Mouse (Mus musculus): ENCODE data around the gene Epha1.

Gene Epha1

DNA sequence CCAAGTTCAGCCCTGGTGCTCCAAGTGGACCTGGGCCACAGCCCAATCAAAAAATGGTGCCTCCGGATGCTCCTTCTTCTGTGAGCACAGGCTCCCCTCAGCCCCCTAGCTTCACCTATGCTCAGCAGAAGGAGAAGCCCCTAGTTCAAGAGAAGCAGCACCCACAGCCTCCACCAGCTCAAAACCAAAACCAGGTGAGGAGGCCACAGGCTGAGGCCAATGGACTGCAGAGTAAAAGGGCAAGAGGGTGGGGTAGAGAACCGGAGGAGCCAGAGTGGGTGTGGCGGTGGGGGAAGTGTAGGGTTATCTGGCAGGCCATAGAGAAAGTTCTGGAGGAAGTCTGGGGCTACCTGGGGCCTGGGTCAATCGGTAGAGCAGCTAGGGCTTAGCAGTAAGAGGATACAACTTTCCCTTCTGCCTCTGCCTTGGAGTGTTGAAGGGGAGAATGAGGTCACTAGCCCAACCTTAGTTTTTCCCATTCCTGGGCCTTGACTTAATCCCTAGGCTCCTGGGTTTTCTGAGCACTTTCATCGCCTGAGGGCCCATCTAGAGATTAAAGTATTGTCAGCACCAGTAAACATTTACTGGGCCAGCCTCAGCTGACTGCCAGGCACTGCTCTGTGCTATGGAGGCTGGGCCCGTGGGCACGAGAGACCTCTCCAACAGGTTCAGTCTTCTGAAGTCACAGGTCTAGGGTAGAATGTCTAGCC lies 21.1 kb downstream of the Epha1 start:
- no peak for DNase-seq

DNA sequence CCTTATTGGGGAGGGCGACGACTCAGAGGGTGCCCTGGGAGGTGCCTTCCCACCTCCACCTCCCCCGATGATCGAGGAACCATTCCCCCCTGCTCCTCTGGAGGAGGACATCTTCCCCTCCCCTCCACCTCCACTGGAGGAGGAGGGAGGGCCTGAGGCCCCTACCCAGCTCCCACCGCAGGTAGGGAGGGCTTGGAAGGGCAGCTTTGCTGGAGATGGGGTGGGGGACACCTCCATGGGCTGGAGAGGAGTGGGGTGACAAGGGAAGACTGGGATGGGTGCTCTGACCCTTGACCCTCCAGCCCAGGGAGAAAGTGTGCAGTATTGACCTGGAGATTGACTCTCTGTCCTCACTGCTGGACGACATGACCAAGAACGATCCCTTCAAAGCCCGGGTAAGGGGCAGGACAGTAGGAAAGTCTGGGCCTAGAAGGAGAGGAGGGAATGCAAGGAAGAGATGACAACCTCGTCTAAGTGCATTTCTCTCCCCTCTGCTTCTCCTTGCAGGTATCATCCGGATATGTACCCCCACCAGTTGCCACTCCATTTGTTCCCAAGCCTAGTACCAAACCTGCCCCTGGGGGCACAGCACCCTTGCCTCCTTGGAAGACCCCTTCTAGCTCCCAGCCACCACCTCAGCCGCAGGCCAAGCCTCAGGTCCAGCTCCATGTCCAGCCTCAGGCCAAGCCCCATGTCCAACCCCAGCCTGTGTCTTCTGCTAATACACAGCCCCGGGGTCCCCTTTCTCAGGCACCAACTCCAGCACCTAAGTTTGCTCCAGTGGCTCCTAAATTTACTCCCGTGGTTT lies 21.9 kb downstream of the Epha1 start:
- DNase-seq = peak in 1 of 2 experiments; percentile 22

DNA sequence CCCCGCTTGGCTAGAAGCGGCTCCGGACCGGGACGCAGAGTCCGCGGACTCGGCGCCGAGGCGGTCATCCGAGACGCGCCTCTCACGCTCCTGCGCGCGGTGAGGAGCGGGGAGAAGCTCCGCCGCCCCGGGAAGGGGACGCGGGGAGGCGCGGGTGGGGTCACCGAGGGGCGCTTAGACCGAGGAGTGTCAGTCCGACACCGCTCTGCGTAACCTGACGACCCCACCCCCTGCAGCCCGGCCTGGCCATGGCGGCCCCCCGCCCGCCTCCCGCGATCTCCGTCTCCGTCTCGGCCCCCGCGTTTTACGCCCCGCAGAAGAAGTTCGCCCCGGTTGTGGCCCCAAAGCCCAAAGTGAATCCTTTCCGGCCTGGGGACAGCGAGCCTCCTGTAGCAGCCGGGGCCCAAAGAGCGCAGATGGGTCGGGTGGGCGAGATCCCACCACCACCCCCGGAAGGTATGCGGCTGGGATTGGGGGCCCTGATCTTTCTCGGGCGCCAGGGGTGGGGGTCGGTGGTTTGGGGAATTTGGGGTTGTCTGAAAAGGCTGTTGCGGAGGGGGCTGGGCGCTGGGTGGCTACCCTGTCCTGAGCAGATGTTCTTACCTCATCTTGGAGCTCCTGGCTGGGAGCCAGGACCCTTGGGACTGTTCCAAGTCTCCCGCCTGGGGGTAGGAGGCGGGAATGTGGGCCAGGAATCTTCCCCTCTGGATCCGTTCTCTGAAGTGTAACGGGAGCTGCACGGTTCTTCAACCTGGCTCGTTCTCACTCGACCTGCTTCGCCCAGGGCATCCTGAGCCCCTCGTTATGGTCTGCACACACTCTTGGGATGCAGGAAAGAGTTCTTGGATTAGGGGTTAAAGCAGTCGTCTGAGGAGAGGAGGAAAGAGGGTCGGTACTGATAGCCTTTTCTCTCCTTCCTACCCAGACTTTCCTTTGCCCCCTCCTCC lies 22.8 kb downstream of the Epha1 start:
- DNase-seq = peak; percentile 89 to 91

DNA sequence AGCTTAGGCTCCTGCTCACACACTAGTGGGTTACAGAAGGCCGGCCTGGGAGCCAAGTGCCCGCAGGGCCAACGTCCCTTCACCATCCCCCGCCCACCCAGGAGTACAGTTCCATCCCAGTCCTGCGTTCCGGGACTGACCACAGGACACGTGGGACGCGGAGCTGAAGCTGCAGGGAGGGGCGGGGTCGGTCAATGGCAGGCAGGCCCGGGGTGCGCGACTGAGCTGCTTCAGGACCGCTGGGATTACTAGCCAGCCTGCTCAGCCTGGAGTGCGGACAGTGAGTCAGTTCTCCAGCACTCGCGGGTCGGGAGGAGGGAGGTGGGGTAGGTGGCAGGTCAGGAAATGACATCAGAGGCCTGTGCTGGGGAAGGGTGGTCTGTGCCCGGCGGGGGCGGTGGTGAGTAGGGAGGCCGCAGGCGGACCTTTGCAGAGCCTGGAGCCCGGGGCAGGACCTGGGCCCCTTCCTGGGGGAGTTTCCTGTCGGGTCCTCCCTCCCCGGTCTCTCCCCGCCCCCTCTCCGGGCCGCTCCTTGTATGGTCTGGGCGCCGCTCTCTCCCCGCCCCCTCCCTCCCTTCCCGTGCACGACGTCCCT lies 23.5 kb downstream of the Epha1 start, which contains the start of gene Zyx:
Gene Zyx (plus strand): TSS at position 205 of the 595 bp plus-strand sequence.
- peak; percentile 94 to 95 for DNase-seq

DNA sequence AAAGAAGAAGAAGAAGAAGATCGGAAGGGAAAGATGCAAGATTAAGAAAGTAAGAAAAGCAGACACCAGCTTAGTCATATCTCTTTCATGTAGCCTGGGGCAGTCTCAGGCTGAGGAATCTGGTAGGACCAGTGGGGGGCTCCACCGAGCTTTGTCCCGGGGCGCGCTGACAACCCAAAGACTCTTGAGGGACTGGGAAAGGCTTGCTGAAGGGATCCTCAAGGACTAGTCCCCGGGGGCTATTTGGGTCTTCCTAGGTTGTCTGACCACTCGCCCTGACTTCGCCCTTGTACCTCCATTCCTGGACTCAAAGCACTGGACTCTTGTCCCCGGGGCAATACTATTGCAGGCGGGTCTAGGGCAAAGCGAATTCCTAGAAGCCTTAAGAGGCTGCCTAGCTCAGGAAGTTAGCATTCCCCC lies 24.1 kb downstream of the Epha1 start:
- DNase-seq = peak; percentile 80 to 82

DNA sequence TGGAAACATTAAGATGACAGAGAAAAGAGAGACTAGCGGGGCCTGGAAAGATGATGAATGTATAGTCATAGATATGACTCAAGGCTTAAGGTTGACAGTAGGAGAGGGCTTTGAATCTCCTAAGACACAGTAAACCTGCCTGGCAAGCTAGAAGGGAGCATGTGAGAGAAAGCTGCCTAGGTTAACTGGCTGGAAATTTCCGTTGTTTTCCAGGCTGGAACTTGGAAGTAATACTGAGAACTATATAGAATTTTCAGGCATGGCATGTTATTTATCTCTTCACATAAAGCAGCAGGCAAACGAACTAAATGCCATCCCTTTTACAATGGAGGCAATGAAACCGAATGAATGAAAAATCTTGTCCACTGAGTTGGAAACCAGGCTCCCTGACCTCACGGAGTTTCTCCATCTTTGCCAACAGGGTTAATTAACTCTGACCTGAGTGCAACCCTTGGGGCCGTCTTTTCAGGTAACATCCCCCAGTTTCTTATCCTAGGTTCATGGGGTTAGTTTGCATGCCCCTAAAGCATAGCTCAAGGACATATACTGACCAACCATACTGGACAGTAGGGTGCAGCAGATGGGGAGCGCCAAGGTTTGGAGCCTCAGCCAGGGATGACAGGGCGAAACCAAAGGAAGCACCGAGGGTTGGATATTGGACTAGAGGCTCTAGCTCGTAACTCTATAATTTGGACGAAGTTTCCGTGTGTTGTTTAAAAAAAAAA lies 24.6 kb downstream of the Epha1 start:
- peak; percentile 38 to 52 for DNase-seq

DNA sequence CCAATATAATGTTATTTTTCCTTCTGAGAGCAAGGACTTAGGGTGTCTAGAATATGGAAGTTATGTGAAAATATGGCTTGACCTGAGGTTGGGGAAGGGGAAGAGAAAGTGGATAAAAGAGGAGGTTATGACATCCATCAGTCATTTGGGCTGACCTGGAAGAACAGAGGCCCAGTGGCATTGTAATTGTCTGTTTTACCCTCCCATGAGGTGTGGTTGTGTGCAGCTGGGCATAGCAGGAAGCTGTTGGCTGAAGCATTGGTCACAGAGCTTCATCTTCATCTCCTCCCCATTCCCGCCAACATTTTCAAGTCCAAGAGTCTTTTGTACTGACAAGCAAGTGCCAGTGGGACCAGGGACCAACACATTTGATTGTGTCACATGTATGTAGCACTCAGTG lies 28.8 kb downstream of the Epha1 start:
- DNase-seq = no peak

DNA sequence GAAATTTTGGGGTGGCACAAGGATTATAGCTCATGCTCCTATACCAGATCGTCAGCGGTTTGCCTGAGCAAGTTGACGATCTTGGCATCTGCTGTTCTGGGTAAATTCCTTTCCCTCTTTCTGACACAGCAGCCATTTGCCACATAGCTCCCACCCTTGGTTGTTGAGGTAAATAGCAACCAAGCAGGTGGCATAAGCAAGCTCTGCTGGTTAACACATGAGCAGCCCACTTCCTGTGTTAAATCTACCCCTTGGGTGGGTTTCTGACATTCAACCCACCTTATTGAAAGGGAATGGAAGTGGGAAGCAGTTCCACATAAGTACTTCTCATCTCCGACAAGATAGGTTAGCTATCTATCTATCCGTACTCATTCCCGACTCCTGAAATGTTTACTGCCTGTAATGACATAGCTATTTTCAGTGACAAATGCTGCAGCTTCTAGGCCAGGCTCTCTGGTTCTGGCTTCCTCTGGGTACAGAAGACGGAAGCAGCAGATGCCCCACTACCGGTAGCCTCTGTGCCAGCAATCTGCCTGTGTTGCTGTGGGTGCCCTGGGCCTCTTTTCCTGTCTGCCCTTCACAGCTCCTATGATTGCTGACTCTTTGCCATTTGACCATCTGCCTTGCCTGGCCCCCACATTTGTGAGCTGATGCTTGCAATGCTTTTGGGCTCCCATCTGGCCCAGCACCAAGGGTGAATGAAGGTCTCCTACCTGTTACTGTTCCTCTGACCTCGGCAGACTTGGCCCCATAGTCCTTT lies 29.5 kb downstream of the Epha1 start:
- DNase-seq = peak; percentile 83 to 87

DNA sequence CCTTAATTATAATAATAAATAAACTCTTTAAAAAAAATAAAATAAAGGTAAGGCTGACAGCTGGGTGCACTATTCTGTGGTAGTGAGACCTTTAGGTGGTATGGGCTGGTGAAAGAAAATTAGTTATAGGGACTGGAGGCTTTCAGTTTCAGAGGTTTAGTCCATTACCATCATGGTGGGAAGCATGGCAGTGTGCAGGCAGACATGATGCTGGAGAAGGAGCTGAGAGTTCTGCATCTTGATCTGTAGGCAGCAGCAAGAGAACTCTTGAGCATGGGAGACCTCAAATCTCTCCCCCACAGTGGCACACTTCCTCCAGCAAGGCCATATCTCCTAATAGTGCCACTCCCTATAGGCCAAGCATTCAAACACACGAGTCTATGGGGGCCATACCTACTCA lies 30.9 kb downstream of the Epha1 start:
- DNase-seq = no peak

DNA sequence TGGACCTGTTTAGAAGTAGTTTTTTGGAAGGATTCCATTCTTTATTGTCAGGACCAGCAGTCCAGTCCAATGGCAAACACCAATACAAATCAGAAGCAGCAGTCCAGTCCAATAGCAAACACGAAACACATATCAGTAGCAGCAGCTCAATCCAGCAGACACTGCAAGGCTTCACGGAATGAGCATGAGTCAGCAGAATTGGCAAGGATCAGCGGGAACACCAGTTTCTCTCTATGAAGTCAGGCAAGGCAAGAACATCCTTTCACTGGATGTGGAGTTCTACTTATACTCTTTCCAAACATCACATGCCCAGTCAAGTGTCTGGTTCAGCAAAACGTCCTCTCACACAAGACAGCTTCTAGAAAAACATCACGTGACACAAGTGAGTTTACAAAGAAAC lies 33.1 kb downstream of the Epha1 start:
- no peak for DNase-seq

DNA sequence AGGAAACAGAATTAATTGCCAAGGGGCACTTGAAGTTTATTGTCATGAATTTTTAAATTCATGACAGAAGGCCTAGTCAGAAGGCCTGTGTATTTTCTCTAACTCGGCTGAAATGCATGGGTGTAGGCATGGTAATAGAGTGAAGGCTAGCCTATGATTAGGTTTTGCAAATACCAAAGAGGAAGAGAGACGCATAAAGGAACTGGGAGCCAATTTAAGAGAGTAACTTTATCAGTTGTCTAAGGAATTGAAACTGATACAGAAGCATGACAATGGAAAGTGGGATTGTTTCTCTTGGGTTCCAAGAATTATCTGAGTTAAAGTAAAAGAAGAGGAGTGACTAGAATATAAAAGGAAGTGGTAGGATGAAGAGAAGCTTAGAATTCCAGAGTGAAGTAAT lies 33.9 kb downstream of the Epha1 start:
- DNase-seq = no peak

DNA sequence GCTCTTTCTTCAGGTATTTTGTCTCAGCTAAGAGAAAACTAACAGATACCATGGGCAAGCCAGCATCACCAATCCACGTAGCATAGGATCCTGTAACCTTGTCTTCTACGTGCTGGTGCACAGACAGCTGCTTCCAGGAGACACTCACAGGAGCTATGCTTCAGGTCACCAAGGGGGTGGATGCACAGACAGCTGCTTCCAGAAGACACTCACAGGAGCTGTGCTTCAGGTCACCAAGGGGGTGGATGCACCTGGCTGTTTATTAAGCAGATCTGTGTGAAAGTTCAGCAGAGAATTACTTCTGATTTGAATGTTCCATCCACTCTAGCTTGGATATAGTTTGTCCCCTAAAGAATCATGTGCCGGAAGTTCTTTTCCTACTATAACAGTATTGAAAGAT lies 42.1 kb downstream of the Epha1 start:
- no peak for DNase-seq

DNA sequence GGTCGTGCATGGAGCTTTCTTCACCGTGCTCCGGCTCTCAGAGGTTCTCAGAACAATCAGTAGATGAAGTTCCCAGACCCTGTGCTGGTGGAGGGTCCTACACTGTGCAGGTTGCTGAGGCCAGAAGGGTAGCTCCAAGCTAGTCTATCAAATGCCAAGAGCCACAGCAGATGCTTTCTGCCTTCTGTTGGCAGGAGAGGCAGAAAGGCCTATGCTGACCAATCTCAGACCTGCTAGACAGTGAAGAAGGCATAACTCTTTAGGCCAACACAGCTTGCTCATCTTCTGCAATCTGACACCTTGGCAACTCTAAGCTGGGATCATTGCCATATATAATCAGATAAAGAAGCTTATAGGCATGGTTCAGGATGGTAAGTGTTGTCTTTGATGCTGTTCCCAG lies 42.9 kb downstream of the Epha1 start:
- peak; percentile 75 to 77 for DNase-seq

DNA sequence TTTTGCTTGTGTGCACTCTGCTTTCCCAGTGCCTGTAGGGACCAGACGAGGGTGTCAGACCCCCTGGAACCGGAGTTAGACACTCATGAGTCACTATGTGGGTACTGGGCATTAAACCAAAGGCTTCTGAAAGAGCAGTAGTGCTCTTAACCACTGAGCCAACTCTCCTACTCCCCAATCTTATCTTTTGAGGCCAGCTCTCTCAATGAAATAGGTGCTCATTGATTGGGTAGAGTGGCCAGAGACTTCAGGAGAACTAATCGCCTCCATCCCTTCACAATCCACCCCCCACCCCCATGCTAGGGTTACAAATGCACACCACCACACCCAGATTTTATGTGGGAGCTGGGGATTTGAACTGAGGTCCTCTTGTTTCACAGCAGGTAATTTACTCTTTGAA lies 44.3 kb downstream of the Epha1 start:
- DNase-seq = no peak

DNA sequence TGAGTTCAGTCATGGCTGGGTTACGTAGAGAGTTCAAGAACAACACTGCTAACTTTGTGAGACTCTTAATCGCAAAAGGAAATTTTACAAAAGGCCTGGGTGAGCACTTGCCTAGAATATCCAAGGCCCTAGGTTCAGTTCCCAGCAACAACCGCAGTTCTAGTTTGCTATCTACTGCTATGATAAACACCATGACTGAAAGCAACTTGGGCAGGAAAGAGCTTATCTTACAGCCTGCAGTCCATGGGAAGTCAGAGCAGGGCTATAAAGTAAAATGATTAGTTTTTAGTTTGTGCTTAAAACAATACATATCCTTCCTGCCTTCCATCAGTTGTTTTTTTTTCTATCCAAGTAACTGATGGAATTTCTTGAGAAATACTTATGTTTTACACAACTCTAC lies 46.6 kb downstream of the Epha1 start:
- no peak for DNase-seq

DNA sequence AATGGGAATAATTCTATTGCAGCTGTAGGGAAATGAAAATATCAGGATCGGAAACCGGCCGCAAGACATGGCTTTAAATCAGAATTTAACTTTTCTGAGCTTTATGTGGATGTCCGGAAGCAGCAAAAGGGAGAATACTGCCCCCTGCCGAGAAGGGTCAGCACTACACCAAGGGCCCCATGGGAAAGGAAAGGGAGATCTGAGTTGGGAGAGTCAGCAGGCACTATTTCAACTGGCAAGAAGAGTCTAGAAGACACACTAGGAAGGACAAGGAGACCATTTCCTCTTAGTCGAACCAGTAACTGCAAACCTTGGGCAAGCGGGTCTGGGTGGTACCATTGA lies 47.8 kb downstream of the Epha1 start:
- peak; percentile 91 to 95 for DNase-seq

DNA sequence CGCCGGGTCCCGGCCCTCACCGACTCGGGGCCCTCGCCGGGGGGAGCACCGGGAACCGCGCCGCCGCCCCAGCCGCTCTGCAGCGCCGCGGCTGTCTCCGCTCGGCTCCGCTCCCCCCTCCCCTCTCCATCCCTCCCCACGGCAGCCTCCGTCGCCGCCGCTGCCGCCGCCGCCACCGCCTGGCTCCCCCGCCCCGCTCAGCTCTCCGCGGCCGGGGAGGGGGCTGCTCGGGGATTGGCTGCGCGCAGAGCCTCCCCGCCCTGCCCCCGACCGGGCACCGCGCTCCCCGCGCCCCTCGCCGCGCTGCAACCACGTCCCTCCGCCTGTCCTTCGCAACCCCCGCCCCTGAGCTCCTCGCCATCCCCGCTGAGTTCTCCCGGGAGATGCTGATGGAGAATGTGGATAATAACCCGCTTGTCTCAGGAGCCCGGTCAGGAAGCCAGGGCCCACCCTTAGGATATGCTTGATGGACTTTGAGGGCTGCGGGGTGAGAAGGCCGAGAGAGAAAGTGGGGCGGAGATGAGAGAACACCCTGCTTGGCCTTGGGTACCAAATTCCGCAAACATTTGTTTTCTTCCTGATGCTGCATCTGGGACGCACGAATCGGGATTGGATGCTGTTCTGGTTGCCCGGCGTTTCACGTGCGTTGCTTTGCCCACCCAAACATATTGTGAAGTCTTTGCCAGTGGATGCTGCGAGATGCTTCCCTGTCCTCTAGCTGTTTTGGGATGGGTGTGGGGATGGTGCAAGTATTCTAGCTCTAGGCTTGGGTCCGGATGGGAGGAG lies 48.4 kb downstream of the Epha1 start, which contains the start of gene Fam131b:
Gene Fam131b (minus strand): TSS at position 162 of the 786 bp plus-strand sequence.
- DNase-seq = peak; percentile 91 to 95

DNA sequence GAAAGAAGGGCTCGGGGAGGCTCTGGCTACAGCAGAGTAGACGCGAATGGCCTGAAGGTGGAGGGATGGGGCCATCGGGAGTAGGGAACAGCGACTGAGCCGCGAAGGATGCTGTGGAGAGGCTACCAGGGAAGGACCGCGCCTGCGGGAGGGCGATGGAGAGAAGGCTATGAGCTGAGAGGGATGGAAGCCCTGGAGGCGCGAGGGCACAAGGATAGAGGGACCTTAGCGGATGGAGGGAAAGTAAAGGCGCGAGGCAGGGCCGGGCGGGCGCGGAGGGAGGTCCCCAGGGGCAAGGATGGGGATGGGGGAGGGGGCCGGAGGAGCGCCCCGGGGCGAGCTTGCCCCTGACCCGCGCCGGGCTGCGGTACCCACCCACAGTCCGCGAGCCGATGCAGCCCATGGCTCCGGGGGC lies 49.0 kb downstream of the Epha1 start:
- peak; percentile 74 to 75 for DNase-seq

DNA sequence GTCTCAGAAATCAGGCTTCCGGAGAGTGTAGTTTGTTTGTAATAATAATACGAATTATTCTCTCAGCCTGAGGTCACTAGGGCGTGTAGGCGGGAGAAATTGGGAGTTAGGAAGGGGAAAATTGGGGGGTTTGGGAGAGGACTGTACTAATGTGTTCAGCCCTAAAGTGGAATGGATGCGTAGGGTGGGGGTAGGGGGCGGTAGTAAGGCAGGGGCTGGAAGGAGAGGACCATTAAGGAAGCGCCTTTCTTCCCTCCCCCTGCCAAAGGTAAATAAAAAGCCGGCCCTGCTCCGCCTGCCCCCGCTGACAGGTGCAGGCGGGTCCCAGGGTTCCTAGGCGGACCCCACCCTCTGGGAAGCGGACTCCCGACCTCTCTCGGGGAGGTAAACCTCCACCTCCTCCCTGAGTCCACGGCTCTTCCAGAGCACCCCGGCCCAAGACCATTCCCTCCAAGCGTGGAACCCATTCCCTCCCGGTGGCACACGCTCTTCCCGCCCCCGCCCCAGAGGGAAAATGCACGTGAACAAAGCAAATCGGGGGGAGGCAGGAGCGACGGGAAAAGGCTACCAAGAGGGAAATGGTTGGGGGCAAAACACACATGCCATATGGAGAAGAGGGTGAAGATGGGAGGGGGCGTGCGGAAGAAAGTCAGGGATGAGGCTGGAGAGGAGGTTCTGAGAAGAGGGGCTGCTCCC lies 49.5 kb downstream of the Epha1 start:
- peak; percentile 65 to 66 for DNase-seq

DNA sequence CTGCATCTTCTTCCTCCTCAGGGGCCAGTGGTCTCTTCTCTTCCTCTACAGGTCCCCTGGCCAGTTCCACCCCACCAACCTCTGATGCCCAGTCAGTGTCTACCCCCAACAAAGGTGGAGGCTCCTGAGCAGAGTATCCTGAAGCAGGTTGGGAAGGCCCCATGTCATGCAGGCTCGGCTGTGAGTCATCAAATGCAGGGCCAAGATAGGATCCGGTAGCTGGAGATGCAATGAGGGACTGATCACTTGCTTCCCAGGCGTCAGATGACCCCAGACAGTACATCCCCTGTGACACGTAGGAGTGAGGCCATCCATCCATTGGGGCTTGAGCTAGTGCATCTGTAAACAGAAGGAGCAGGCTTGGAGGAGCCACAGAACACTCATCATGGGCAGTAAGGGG lies 54.8 kb downstream of the Epha1 start:
- DNase-seq = no peak
